9 mouse cellular contexts compared by ENCODE assay signal in the genomic region with DNA sequence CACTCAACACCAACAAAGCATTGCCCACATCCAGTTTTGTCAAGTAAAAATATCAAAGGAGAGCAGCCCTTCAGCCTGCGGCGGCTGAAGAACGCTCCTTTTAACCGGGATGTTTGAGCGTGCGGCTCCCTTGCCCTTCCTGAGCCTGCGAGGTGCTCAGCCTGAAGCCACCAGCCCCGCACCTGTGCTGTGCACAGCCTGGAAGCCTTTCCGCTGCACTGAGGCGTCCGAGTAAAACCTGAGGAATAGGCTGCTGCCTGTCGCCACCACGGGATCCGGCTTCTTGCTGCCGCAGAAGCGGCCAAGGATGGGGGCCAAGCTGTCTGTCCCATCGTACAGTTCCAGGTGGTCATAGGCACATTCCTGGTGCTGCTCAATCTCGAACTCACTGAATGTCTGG. TPM values are rescaled to one million over a fixed set of nuclear protein-coding genes. Genes with fewer than 3 reads are reported as not detected.
DNase-seq lines count a peak whose midpoint lies in the region; ATAC-seq and TF ChIP-seq lines count a peak whose summit lies in the region.
"Had no signal": no experiment of that assay in that cellular context is flagged by ENCODE, and none has a peak within 500 bp of the region (broad histone marks: within the 10 kb centered on the region; RNA-seq: fewer than 3 reads in every experiment).

No protein-coding gene starts in this region.

- no peaks in the 10 kb centered on the region; the same call in 1 of the 2 replicates for H3K4me1 ChIP-seq in kidney, embryonic 16.5 days (ENCODE audit: insufficient read depth, low read length)
- H3K4me1 ChIP-seq in ES-Bruce4 (ENCODE audit: control insufficient read depth, insufficient read depth, low read length): no peaks in the 10 kb centered on the region
- peaks cover 17% of the 10 kb centered on the region for H3K4me1 ChIP-seq in embryonic facial prominence, embryonic 10.5 days
- no peaks in the 10 kb centered on the region for H3K4me1 ChIP-seq in liver, postnatal 0 days (ENCODE audit: insufficient read depth)

- H3K9ac ChIP-seq in kidney, embryonic 16.5 days (replicated peaks; ENCODE audit: low read length): 0 out of 2 replicates have a peak overlapping the region, but pooled peaks have one; percentile 19
- 0 out of 2 replicates have a peak overlapping the region, but pooled peaks have one; percentile 6 for H3K9ac ChIP-seq in ES-Bruce4 (ENCODE audit: low read depth, poor library complexity, severe bottlenecking)
- no peak overlapping the region for H3K9ac ChIP-seq in liver, postnatal 0 days (replicated peaks)

- peaks cover 15% of the 10 kb centered on the region for H3K27me3 ChIP-seq in kidney, embryonic 16.5 days (ENCODE audit: insufficient read depth, low read length)
- H3K27me3 ChIP-seq in ES-Bruce4 (ENCODE audit: control insufficient read depth, insufficient read depth, low read length, poor library complexity, severe bottlenecking): no peaks in the 10 kb centered on the region
- H3K27me3 ChIP-seq in embryonic facial prominence, embryonic 10.5 days (replicated peaks; ENCODE audit: low read depth, poor library complexity, severe bottlenecking): peaks cover 27% of the 10 kb centered on the region
- peaks cover 10% of the 10 kb centered on the region for H3K27me3 ChIP-seq in liver, postnatal 0 days (ENCODE audit: insufficient read depth, low read length)

- H3K36me3 ChIP-seq in kidney, embryonic 16.5 days (ENCODE audit: insufficient read depth, low read length): no peaks in the 10 kb centered on the region
- H3K36me3 ChIP-seq in ES-Bruce4 (ENCODE audit: control insufficient read depth, insufficient read depth, low read length, poor library complexity, severe bottlenecking): no peaks in the 10 kb centered on the region
- no peaks in the 10 kb centered on the region for H3K36me3 ChIP-seq in embryonic facial prominence, embryonic 10.5 days (replicated peaks)
- no peaks in the 10 kb centered on the region for H3K36me3 ChIP-seq in liver, postnatal 0 days (replicated peaks; ENCODE audit: insufficient read depth, low read length)

- no peak for TF ChIP-seq CTCF in ES-Bruce4 (IDR thresholded peaks at IDR 0.05; ENCODE audit: low read depth, low read length)
- TF ChIP-seq CTCF in liver, postnatal 0 days (IDR thresholded peaks at IDR 0.05; ENCODE audit: low read depth): no peak

- H3K4me2 ChIP-seq in kidney, embryonic 16.5 days (replicated peaks; ENCODE audit: low read depth, low read length): peak overlapping the region; percentile 30
- peak overlapping the region; percentile 53 for H3K4me2 ChIP-seq in liver, postnatal 0 days (ENCODE audit: low read depth, low read length)

- TF ChIP-seq EP300 in ES-Bruce4 (IDR thresholded peaks at IDR 0.05; ENCODE audit: insufficient read depth, low read depth, low read length): no peak
- no peak for TF ChIP-seq EP300 in liver, postnatal 0 days (IDR thresholded peaks at IDR 0.05; ENCODE audit: low read depth)

- WGBS in kidney, embryonic 16.5 days: 38% methylated on average over 18 of the region's 18 CpGs
- 39% methylated on average over 18 of the region's 18 CpGs for WGBS in embryonic facial prominence, embryonic 10.5 days
- 35% methylated on average over 18 of the region's 18 CpGs for WGBS in liver, postnatal 0 days (ENCODE audit: insufficient replicate concordance)

- no peak for ATAC-seq in kidney, embryonic 16.5 days (ENCODE audit: low FRiP score, low TSS enrichment)
- ATAC-seq in liver, postnatal 0 days: no peak

- no peak for DNase-seq in kidney, postnatal 25 days
- no peak for DNase-seq in embryonic facial prominence, embryonic 10.5 days (ENCODE audit: low spot score)
- DNase-seq in liver, postnatal 0 days: peak; percentile 22
- DNase-seq in cerebellum, adult 9-11 months: no peak
- DNase-seq in urinary bladder, adult 2 months (ENCODE audit: low spot score): no peak
- DNase-seq: lung, adult 18-20 months had no signal

- H3K27ac ChIP-seq in kidney, embryonic 16.5 days (ENCODE audit: low read length): no peak overlapping the region
- H3K27ac ChIP-seq in ES-Bruce4 (ENCODE audit: insufficient read depth, low read length): no peak overlapping the region
- H3K27ac ChIP-seq in embryonic facial prominence, embryonic 10.5 days (replicated peaks): no peak overlapping the region
- no peak overlapping the region for H3K27ac ChIP-seq in liver, postnatal 0 days (ENCODE audit: low read depth)
- H3K27ac ChIP-seq: layer of hippocampus, adult 2 months had no signal

- TF ChIP-seq POLR2A in ES-Bruce4 (IDR thresholded peaks at IDR 0.05; ENCODE audit: insufficient read depth, low read length): no peak

- no peak overlapping the region for H3K4me3 ChIP-seq in kidney, embryonic 16.5 days (ENCODE audit: low read length)
- H3K4me3 ChIP-seq in ES-Bruce4 (ENCODE audit: low read depth, low read length): peak overlapping the region; percentile 45
- peak overlapping the region; percentile 27 for H3K4me3 ChIP-seq in embryonic facial prominence, embryonic 10.5 days
- no peak overlapping the region for H3K4me3 ChIP-seq in liver, postnatal 0 days (ENCODE audit: low read depth, low read length)
- H3K4me3 ChIP-seq: layer of hippocampus, adult 2 months had no signal

- H3K9me3 ChIP-seq in kidney, embryonic 16.5 days (ENCODE audit: low read length): no peaks in the 10 kb centered on the region
- no peaks in the 10 kb centered on the region for H3K9me3 ChIP-seq in ES-Bruce4 (replicated peaks; ENCODE audit: control insufficient read depth, insufficient read depth, low read length, poor library complexity, severe bottlenecking)
- no peaks in the 10 kb centered on the region for H3K9me3 ChIP-seq in embryonic facial prominence, embryonic 10.5 days
- H3K9me3 ChIP-seq in liver, postnatal 0 days (ENCODE audit: low read length): no peaks in the 10 kb centered on the region

RNA-seq across cellular contexts. Expression of a gene that starts 11.6 kb away (rescaled TPM):
- not detected in 2 replicates for polyA plus RNA-seq in kidney, embryonic 16.5 days (2015; fragmentation: Nextera tagmentation; extraction: Ambion mirVana)
- not detected in 2 replicates for polyA plus RNA-seq in ES-Bruce4 (2011; ENCODE audit: insufficient read depth, insufficient read length, low read depth, missing spikeins)
- not detected in 2 replicates for polyA plus RNA-seq in embryonic facial prominence, embryonic 10.5 days (2016; fragmentation: Nextera tagmentation; extraction: Ambion mirVana)
- not detected in 2 replicates for polyA plus RNA-seq in liver, postnatal 0 days (2015; fragmentation: Nextera tagmentation; extraction: Ambion mirVana)
- polyA plus RNA-seq in urinary bladder, adult 2 months (2012; rRNA removed): not detected in 2 replicates

RNA-seq across cellular contexts. Expression of a gene that starts 59.4 kb away (rescaled TPM):
- 0.15 TPM in 1 of 2 replicates, not detected in the other for polyA plus RNA-seq in kidney, embryonic 16.5 days (2015; fragmentation: Nextera tagmentation; extraction: Ambion mirVana)
- not detected in 2 replicates for polyA plus RNA-seq in ES-Bruce4 (2011; ENCODE audit: insufficient read depth, insufficient read length, low read depth, missing spikeins)
- polyA plus RNA-seq in embryonic facial prominence, embryonic 10.5 days (2016; fragmentation: Nextera tagmentation; extraction: Ambion mirVana): not detected in 2 replicates
- 0.32 and 0.36 TPM in 2 replicates for polyA plus RNA-seq in liver, postnatal 0 days (2015; fragmentation: Nextera tagmentation; extraction: Ambion mirVana)
- 0.03 and 0.06 TPM in 2 replicates for polyA plus RNA-seq in urinary bladder, adult 2 months (2012; rRNA removed)

Comparison
In these comparisons a context has a peak if more than half of its experiments do, and no peak if none do; other contexts are left out.
1. H3K4me3 ChIP-seq: peak in ES-Bruce4 (single experiment) and embryonic facial prominence, embryonic 10.5 days (single experiment); none in kidney, embryonic 16.5 days (single experiment) and liver, postnatal 0 days (single experiment).